Mouse (Mus musculus) G1E (cell line): ENCODE measurements at regions not wholly inside any gene's neighbourhood (a gene's known extent, or its start where the extent isn't known, plus 50 kb on each side); places are given as distances from the start of the nearest gene placed in this dataset.

Source experiments
- CTCF ChIP-seq: IDR thresholded peaks from 2 replicates; pipeline ENCODE4 v1.5.1; 2012; ENCODE audit warnings: low read depth, low read length, inconsistent platforms, mixed read lengths
- GATA1 ChIP-seq: IDR thresholded peaks from 2 replicates; pipeline ENCODE4 v1.6.1; 2012; ENCODE audit warnings: borderline replicate concordance, low read length, inconsistent platforms, mixed read lengths
- GATA2 ChIP-seq: IDR thresholded peaks from 2 replicates; pipeline ENCODE4 v1.6.1; 2012; ENCODE audit warnings: low read depth, low read length, inconsistent platforms, borderline replicate concordance
- POLR2AphosphoS5 ChIP-seq: IDR thresholded peaks from 2 replicates; pipeline ENCODE4 v1.6.1; 2012; ENCODE audit warnings: low read depth, low read length, inconsistent platforms; ENCODE audit not compliant: insufficient replicate concordance
- TAL1 ChIP-seq: conservative IDR thresholded peaks from 2 replicates; pipeline ENCODE4 v1.6.1; 2012; ENCODE audit warnings: low read depth, low read length, inconsistent platforms, mixed read lengths

- no peak for TF ChIP-seq CTCF
- no peak for TF ChIP-seq TAL1
- TF ChIP-seq POLR2AphosphoS5, result no peak
- TF ChIP-seq GATA1, result no peak
- no peak for TF ChIP-seq GATA2
Measured at GRCm38 (mm10) chr9:78941648-78942047, 326.3 kb downstream of the Cd109 start.
